Mouse (Mus musculus) G1E (cell line): ENCODE measurements around the gene Eif2d.

Source experiments
- CTCF ChIP-seq: IDR thresholded peaks from 2 replicates; pipeline ENCODE4 v1.5.1; 2012; ENCODE audit warnings: low read depth, low read length, inconsistent platforms, mixed read lengths
- GATA1 ChIP-seq: IDR thresholded peaks from 2 replicates; pipeline ENCODE4 v1.6.1; 2012; ENCODE audit warnings: borderline replicate concordance, low read length, inconsistent platforms, mixed read lengths
- POLR2AphosphoS5 ChIP-seq: IDR thresholded peaks from 2 replicates; pipeline ENCODE4 v1.6.1; 2012; ENCODE audit warnings: low read depth, low read length, inconsistent platforms; ENCODE audit not compliant: insufficient replicate concordance

- no peak for TF ChIP-seq CTCF
- TF ChIP-seq GATA1, result no peak
- TF ChIP-seq POLR2AphosphoS5, result no peak
Measured at GRCm38 (mm10) chr1:131123522-131124265, 29.3 kb upstream of the Eif2d start.
